Mouse (Mus musculus) CD4-positive, CD25-positive, alpha-beta regulatory T cell, adult 4 months (primary cell): Measurements from ENCODE around the gene Rpl24. TPM values are rescaled to one million over a fixed set of nuclear protein-coding genes. Genes with fewer than 3 reads are reported as not detected.

Source experiments
- ATAC-seq: one replicate; pipeline ENCODE4 v1.8.0; 2017
- polyA plus RNA-seq, 2 experiments: library from polyadenylated mRNA; unstranded; fragments of 100-300 nt; shearing (Covaris generic); gene quantifications; one replicate each; pipeline ENCODE4 v1.2.1; 2017

The Rpl24 gene
- polyA plus RNA-seq, 2 experiments from 2014 or later, result 1,557 to 1,698 TPM

DNA sequence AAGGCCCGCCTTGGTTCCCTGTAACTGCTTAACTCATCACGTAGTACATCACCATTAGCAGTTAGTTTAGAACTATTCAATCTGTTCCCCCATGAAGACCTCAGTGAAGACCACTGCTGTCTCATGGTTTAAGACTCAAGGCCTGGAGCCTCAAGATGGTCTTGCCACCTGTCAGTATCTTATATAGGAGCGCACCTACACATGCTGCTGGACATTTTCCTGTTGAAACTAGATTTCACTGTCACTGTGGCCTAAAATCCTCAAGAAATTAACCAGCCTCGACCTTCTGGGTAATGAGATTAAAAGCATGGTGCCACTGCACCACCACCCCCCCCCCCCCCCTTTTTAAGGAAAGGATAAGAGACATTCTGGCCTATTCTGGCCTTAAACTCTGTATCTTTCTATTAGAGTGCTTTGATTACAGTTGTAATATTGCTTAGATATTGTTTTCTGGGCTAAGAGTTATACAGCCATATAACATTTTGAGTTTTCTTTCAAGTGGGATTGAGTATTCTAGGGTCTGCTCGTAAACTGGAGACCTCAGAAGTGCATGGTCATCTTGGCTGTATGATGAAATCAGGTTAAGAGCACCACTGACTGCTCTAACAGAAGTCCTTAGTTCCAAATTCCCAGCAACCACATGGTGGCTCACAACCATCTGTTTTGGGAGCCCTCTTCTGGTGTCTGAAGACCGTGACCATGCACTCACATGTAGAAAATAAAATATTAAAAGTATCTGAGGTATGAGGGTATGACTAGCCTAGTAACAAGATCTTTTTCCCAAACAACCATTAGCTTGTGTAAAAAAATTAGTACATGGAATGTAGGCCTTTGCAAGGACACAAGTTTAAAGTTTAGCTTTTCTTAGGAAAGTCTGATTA lies 5.9 kb downstream of the Rpl24 start:
- no peak for ATAC-seq

DNA sequence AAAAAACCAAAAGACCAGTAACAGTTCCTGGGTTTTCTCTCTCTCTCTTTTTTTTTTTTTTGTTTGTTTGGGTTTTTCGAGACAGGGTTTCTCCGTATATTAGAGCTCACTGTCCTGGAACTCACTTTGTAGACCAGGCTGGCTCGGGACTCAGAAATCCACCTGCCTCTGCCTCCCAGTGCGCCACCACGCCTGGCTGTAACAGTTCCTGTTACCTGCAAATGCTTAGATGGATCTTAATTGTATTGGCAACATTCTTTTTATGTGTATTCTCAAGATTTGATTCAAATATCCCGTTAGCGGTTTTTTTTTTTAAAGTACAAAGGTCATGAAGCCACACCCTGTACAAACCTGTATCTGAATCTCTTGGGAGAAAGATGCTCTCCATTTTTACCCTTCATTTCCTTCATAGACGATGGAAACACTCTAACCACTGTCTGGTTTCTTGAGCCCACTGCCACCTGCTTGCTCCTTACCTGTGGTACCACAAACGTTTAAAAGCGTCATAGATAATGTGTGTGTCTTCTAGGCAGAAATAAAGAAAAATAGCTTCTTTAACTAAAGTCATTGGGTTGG lies 6.6 kb downstream of the Rpl24 start:
- no peak for ATAC-seq

DNA sequence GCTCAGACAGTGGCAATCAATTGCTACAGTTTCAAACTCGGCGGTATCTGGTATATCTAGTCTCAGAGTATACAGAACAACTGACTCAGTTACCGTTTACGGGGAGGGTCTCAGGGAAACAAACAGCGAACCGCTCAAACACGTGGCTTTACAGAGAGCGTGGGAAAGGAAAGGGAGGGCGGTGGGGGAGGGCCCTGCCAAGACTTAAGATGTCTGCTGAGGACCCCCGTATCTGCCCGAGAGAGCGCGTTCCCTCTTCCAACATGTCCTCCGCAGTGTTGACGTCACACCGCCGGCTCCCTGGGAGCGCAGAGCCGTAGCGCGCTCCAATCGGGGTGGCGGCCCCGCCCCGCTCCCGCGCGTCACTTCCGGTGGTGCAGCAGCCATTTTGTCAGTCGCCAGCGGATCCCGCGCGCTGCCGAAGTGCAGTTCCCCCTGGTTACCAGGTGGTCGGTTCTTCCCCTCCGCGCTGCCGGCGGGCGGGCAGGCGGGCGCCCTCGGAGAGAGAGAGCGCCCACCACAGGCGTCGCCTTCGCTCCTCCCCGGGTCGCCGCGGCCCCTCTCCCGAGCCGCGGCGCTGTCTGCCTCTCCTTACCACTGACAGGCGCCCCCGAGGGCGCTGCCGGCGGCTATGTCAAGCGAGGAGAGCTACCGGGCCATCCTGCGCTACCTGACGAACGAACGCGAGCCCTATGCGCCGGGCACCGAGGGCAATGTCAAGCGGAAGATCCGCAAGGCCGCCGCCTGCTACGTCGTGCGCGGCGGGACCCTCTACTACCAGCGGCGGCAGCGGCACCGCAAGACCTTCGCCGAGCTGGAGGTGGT lies 7.6 kb downstream of the Rpl24 start, which contains the start of gene Zbtb11:
Gene Zbtb11 (plus strand): TSS at position 453 of the 825 bp plus-strand sequence.
- ATAC-seq, result peak; percentile 83

DNA sequence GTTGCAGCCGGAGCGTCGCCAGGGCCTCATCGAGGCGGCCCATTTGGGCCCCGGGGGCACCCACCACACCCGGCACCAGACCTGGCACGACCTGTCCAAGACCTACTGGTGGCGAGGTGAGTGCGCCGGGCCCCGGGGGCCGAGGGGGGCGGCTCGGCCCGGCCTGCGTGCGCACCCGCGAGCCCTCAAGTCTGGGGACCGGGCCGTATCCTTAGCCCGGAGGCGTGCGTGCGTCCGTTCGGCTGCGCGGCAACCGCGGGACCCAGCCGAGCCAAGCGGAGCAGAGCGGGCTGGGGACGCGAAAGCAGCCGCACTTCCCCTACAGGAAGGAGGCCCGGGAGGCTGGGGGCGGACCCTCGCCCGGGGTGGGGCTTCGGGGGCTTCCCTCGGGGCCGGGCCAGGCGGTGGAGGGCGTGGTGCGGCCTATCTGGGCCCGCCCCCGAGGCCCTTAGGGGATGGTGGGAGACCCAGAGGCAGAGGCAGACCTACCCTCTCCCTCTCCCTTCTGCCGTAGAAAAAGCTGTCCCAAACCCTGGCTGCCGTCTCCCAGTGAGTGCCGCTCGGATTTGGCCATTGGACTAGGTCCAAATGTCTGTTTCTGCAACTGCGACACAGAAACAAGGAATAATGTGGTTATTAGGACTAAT lies 8.3 kb downstream of the Rpl24 start:
- peak; percentile 62 for ATAC-seq

DNA sequence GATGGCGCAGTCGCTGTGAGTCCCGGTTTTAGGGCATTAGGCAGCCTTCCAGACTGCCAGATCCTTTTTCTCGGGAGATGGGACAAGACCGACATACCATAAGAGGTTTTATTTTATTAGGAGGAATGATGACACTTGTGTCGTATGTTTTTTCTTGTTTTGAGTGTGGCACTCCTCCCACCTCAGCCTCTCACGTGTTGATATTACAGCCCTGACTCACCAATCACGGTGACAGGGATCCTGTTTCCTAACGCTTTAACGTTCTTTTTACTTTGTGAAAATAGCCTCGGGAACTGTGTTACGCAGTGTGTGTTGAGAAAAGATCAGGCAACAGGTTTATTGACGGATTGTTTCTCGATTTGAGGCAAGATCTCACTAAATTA lies 8.8 kb downstream of the Rpl24 start:
- peak; percentile 42 for ATAC-seq

DNA sequence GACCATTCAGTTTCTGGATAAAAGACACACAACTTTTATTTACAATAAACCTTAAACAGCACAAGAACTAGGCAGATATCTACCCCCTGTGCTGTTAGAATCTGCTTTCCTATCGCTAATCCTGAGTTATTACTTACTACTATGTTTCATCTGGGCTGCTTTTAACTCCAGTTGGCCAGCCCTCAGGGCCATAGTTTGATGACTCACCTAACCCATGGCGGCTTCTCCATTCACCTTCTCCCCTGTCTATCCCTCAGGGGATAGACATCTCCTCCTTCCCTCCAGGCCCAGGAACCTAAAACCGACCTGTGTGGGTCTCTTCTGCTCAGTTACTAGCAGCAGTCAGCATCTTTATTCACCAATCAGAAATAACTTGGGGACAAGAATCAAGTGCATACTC lies 19.9 kb downstream of the Rpl24 start:
- ATAC-seq, result no peak

DNA sequence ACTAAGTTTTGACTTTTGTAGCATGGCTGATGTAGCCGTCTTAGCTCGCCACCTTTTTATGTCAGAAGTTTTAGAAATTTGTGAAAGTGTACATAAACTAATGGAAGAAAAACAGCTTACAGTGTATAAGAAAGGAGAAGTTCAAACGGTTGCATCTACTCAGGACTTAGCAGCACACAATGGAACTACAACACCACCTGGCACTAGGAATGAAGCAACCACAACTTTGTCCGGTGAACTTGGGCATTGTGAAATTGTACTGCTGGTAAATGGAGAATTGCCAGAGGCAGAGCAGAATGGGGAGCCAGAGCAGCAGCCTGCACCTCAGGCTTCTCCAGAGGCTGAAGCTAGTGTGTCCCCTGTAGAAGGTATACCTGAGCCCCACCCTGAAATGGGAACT lies 24.2 kb downstream of the Rpl24 start:
- no peak for ATAC-seq

DNA sequence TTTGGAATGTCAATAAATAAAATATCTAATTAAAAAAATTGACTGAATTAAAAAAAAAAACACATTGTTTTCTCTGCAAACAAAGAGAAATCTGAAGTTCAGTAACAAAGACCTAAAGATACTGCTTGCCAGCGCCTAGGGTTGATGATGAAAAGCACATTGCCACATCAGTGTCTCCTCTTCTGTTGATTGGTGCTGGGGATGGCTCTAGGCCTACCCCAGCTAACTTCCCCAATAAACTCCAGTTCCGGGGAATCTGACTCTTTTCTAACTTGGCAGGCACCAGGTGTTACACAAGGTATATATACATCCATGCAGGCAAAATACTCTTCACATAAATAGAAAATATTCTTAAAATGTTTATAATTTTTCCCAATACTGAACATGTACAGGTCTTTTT lies 28.2 kb downstream of the Rpl24 start:
- no peak for ATAC-seq

DNA sequence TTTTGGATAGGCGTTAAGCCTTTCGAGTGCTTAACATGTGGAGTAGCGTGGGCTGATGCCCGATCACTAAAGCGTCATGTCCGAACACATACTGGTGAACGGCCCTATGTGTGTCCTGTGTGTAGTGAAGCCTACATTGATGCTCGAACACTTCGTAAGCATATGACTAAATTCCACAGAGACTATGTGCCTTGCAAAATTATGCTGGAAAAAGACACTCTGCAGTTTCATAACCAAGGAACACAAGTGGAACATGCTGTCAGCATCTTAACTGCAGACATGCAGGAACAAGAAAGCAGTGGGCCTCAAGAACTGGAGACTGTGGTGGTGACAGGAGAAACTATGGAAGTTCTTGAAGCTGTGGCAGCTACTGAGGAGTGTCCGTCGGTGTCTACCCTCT lies 40.7 kb downstream of the Rpl24 start:
- no peak for ATAC-seq

DNA sequence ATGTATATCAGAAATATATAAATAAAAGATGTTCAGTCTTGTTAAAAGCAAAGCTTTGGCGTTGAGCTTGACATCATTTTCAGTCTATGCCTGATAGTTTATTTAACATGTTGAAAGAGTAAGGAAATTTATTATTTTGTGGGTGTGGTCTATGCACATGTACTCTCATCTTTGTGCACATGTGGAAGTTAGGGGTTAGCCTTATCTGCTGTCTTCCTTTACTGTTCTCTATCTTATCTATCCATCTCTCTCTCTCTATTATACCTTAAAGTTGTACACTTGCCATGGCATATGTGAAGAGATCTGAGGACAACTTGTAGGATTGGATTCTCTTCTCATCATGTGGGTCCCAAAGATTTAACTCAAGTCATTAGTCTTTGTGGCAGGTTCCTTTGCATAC lies 42.8 kb downstream of the Rpl24 start:
- ATAC-seq, result no peak

DNA sequence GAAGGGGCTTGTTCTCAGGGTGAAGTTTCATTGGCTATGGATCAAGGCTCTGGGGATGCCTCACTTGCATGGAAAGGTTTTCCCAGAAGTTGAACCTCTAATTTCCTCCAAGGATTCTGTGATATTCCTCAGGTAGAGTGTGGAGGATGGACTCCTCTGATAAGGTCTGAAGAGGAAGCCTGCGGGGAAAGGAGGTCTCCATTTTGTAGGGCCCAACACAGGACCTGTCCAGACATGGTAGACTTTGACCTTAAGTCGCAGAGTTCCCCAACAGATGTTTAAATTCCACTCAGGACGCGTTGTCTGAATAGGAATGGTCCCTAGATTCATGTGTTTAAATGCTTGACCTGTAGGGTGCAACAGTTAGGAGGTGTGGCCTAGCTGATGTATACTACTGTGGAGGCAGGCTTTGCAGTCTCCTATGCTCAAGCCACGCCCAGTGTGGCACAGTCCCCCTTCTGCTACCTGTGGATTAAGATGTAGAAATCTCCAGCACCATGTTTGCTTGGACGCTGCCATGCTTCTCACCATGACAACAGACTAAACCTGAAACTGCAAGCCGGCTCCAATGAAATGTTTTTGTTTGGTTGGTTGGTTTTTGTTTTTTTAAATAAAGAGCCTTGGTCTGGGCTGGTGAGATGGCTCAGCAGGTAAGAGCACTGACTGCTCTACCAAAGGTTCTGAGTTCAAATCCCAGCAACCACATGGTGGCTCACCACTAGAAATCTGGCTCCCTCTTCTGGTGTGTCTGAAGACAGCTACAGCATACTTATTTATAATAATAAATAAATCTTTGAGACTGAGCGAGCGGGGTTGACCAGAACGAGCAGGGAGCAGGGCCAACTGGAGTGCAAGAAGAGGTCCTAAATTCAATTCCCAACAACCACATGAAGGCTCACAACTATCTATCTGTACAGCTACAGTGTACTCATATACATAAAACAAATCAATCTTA lies 47.0 kb downstream of the Rpl24 start:
- no peak for ATAC-seq

DNA sequence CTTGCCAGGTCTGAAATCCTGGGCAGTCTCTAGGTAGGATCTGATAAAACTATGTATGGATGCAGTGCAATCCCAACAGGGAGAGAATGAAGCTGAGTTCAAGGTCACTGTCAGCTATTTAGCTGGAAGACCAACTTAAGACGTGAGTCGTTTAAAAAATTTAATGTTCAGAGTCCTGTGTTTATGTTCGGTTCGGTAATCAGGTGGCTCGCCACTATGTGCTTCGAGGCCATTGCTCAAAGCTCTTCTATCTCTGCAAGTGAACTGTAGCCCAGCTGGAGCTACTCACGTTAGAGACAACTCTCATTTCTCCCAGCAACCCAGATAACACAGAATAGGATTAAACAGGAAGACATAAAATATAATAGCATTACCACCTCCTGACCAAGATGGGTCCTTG lies 48.0 kb downstream of the Rpl24 start:
- ATAC-seq, result no peak

DNA sequence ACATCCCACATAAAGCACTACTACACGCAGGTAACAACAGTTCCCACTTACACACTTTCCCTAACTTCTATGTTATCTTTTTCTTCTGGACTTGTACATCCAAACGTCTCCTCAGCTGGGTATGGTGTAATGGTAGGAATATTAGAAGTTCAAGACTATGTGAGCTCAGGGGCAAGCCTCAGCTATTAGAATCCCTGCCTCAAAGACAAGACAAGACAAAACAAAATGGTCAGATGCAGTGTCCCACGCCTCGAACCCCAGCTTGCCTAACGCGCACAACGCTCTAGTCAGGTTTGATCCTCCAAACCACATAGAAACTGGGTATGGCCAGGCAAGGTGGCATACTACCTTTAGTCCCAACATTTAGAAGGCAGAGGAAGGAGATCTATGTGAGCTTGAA lies 53.6 kb downstream of the Rpl24 start:
- no peak for ATAC-seq

Other genes starting within 250 kb of the Rpl24 start
- 10 to 100 TPM; 33.2 to 39.6 TPM for gene Nfkbiz, start 127.4 kb upstream of the Rpl24 start, polyA plus RNA-seq
- 10 to 100 TPM; 13.6 to 27.9 TPM for gene Nxpe3, start 71.0 kb upstream of the Rpl24 start, polyA plus RNA-seq
- 10 to 100 TPM; 24.5 to 30.9 TPM for gene Cep97, start 31.4 kb upstream of the Rpl24 start, polyA plus RNA-seq
- 10 to 100 TPM; 30.3 to 37.4 TPM for gene Zbtb11, start 7.6 kb downstream of the Rpl24 start, polyA plus RNA-seq
- gene Pcnp, start 63.5 kb downstream of the Rpl24 start, polyA plus RNA-seq, result 100 to 1,000 TPM; 279 to 285 TPM
- 10 to 100 TPM; 34.7 to 40.1 TPM for gene Trmt10c, start 71.5 kb downstream of the Rpl24 start, polyA plus RNA-seq
- 10 to 100 TPM; 58.4 to 84.5 TPM for gene Senp7, start 82.1 kb downstream of the Rpl24 start, polyA plus RNA-seq
- gene Impg2, start 238.0 kb downstream of the Rpl24 start, polyA plus RNA-seq, result under 1 TPM; 0.32 to 0.46 TPM